Mouse (Mus musculus) midbrain, embryonic 15.5 days (tissue): Measurements from ENCODE around the gene Prkcg. TPM values are rescaled to one million over a fixed set of nuclear protein-coding genes. Genes with fewer than 3 reads are reported as not detected.
A peak's percentile ranks its signal among the peaks of the same experiment; 100 is the strongest.

ENCODE experiments used
- ATAC-seq: fragments of 200-750 bp; cut with Nextera tagmentation; replicated peaks from 2 replicates; pipeline ENCODE4 v1.8.0; 2017; ENCODE audit warnings: moderate TSS enrichment
- H3K27ac ChIP-seq: fragments of 300-500 bp; sonication (generic); 2 replicates; pipeline ENCODE4 v1.5.1; 2015; ENCODE audit warnings: mild to moderate bottlenecking, inconsistent platforms
- H3K27me3 ChIP-seq: fragments of 300-500 bp; sonication (generic); replicated peaks from 2 replicates; pipeline ENCODE4 v1.6.1; 2015; ENCODE audit warnings: inconsistent platforms
- H3K36me3 ChIP-seq: fragments of 300-500 bp; sonication (generic); replicated peaks from 2 replicates; pipeline ENCODE4 v1.6.1; 2015; ENCODE audit warnings: inconsistent platforms
- H3K4me1 ChIP-seq: fragments of 300-500 bp; sonication (generic); 2 replicates; pipeline ENCODE4 v1.6.1; 2015; ENCODE audit warnings: inconsistent platforms
- H3K4me2 ChIP-seq: fragments of 300-500 bp; sonication (generic); 2 replicates; pipeline ENCODE4 v1.6.1; 2015; ENCODE audit warnings: inconsistent platforms, mild to moderate bottlenecking, moderate library complexity
- H3K4me3 ChIP-seq: fragments of 300-500 bp; sonication (generic); 2 replicates; pipeline ENCODE4 v1.5.1; 2015; ENCODE audit warnings: mild to moderate bottlenecking, inconsistent platforms
- H3K9ac ChIP-seq: fragments of 300-500 bp; sonication (generic); 2 replicates; pipeline ENCODE4 v1.6.1; 2015; ENCODE audit warnings: mild to moderate bottlenecking, inconsistent platforms
- H3K9me3 ChIP-seq: fragments of 300-500 bp; sonication (generic); 2 replicates; pipeline ENCODE4 v1.6.1; 2016; ENCODE audit warnings: inconsistent platforms
- WGBS: fragments of 180-500 bp; shearing (Covaris S2); methylation state at CpG from one replicate; pipeline ENCODE4 v1.1.7; 2015; ENCODE audit warnings: mixed read lengths; 5-methylcytosine and 5-hydroxymethylcytosine counted together
- polyA plus RNA-seq: library from polyadenylated mRNA; unstranded; fragments of >200 nt; fragmentation: Nextera tagmentation; extraction: Ambion mirVana; gene quantifications from 2 replicates; pipeline ENCODE4 v1.2.1, GENCODE M21; 2015

Gene Prkcg
- polyA plus RNA-seq, 1 experiment from 2014 or later, result 2.3 TPM

GRCm38 (mm10) chr7:3304298-3304697 lies 15.3 kb downstream of the Prkcg start:
- WGBS, result 4% methylated on average over 10 of the region's 10 CpGs
- peak; percentile 49 for ATAC-seq

GRCm38 (mm10) chr7:3306400-3306799 lies 17.4 kb downstream of the Prkcg start:
- peaks cover 39% of the 10 kb centered on the region for H3K4me1 ChIP-seq
- no peak overlapping the region for H3K4me2 ChIP-seq
- H3K36me3 ChIP-seq, result no peaks in the 10 kb centered on the region
- peaks cover 13% of the 10 kb centered on the region for H3K27me3 ChIP-seq
- no peaks in the 10 kb centered on the region for H3K9me3 ChIP-seq
- H3K27ac ChIP-seq, result no peak overlapping the region
- ATAC-seq, result no peak
- no peak overlapping the region for H3K9ac ChIP-seq
- H3K4me3 ChIP-seq, result no peak overlapping the region
- WGBS, result 80% methylated on average over 3 of the region's 3 CpGs

More at GRCm38 (mm10) chr7:3304298-3304697, 15.3 kb downstream of the Prkcg start:
- H3K4me2 ChIP-seq, result peak overlapping the region; percentile 93
- 0 out of 2 replicates have a peak, but pooled peaks cover 4% of the 10 kb centered on the region for H3K36me3 ChIP-seq
- H3K9ac ChIP-seq, result peak overlapping the region; percentile 53
- peaks cover 39% of the 10 kb centered on the region for H3K4me1 ChIP-seq
- H3K27ac ChIP-seq, result no peak overlapping the region
- H3K9me3 ChIP-seq, result no peaks in the 10 kb centered on the region
- peak overlapping the region; percentile 48 for H3K4me3 ChIP-seq
- peaks cover 20% of the 10 kb centered on the region for H3K27me3 ChIP-seq

- Histone ChIP-seq H3K36me3 (no peaks in the 10 kb centered on the region), H3K9ac (no peak overlapping the region), H3K4me2 (no peak overlapping the region), H3K27me3 (peaks cover 13% of the 10 kb centered on the region), H3K9me3 (no peaks in the 10 kb centered on the region), H3K27ac (no peak overlapping the region), H3K4me1 (peaks cover 18% of the 10 kb centered on the region), H3K4me3 (no peak overlapping the region)
- 77% methylated on average over 4 of the region's 4 CpGs for WGBS
- no peak for ATAC-seq
Measured at GRCm38 (mm10) chr7:3308646-3309045, 19.7 kb downstream of the Prkcg start.

GRCm38 (mm10) chr7:3310233-3310632 lies 21.3 kb downstream of the Prkcg start:
- Histone ChIP-seq H3K9me3 (no peaks in the 10 kb centered on the region), H3K4me2 (no peak overlapping the region), H3K36me3 (no peaks in the 10 kb centered on the region), H3K27ac (no peak overlapping the region), H3K9ac (no peak overlapping the region), H3K4me1 (peaks cover 2% of the 10 kb centered on the region), H3K4me3 (no peak overlapping the region), H3K27me3 (peaks cover 10% of the 10 kb centered on the region)
- 97% methylated on average over 7 of the region's 7 CpGs for WGBS
- ATAC-seq, result no peak

GRCm38 (mm10) chr7:3313571-3313970 lies 24.6 kb downstream of the Prkcg start:
- Histone ChIP-seq H3K27ac (no peak overlapping the region), H3K9me3 (no peaks in the 10 kb centered on the region), H3K4me2 (no peak overlapping the region), H3K4me3 (no peak overlapping the region), H3K9ac (no peak overlapping the region), H3K27me3 (no peaks in the 10 kb centered on the region), H3K36me3 (no peaks in the 10 kb centered on the region), H3K4me1 (no peaks in the 10 kb centered on the region)
- 86% methylated on average over 8 of the region's 8 CpGs for WGBS
- peak; percentile 16; the same call in 1 of the 2 replicates for ATAC-seq

GRCm38 (mm10) chr7:3314121-3314520 lies 25.1 kb downstream of the Prkcg start:
- no peak overlapping the region for H3K4me2 ChIP-seq
- no peaks in the 10 kb centered on the region for H3K36me3 ChIP-seq
- H3K27me3 ChIP-seq, result no peaks in the 10 kb centered on the region
- H3K9me3 ChIP-seq, result no peaks in the 10 kb centered on the region
- H3K4me1 ChIP-seq, result no peaks in the 10 kb centered on the region
- 66% methylated on average over 5 of the region's 5 CpGs for WGBS
- no peak overlapping the region for H3K4me3 ChIP-seq
- no peak overlapping the region for H3K27ac ChIP-seq
- no peak overlapping the region for H3K9ac ChIP-seq
- ATAC-seq, result peak; percentile 82

- H3K27me3 ChIP-seq, result no peaks in the 10 kb centered on the region
- H3K9me3 ChIP-seq, result no peaks in the 10 kb centered on the region
- no peak for ATAC-seq
- H3K9ac ChIP-seq, result no peak overlapping the region
- WGBS, result 43% methylated on average over 4 of the region's 4 CpGs
- no peak overlapping the region for H3K4me2 ChIP-seq
- H3K36me3 ChIP-seq, result no peaks in the 10 kb centered on the region
- H3K4me3 ChIP-seq, result no peak overlapping the region
- no peaks in the 10 kb centered on the region for H3K4me1 ChIP-seq
- no peak overlapping the region for H3K27ac ChIP-seq
Measured at GRCm38 (mm10) chr7:3317704-3318103, 28.7 kb downstream of the Prkcg start.

GRCm38 (mm10) chr7:3320856-3321255 lies 31.9 kb downstream of the Prkcg start:
- Histone ChIP-seq H3K4me2 (no peak overlapping the region), H3K27ac (no peak overlapping the region), H3K9me3 (no peaks in the 10 kb centered on the region), H3K27me3 (no peaks in the 10 kb centered on the region), H3K9ac (no peak overlapping the region), H3K4me3 (no peak overlapping the region), H3K36me3 (no peaks in the 10 kb centered on the region), H3K4me1 (no peaks in the 10 kb centered on the region)
- ATAC-seq, result no peak
- 68% methylated on average over 3 of the region's 3 CpGs for WGBS

- no peak overlapping the region for H3K27ac ChIP-seq
- ATAC-seq, result no peak
- peaks cover under 1% of the 10 kb centered on the region; the same call in 1 of the 2 replicates for H3K27me3 ChIP-seq
- no peaks in the 10 kb centered on the region for H3K9me3 ChIP-seq
- no peaks in the 10 kb centered on the region for H3K36me3 ChIP-seq
- H3K4me1 ChIP-seq, result no peaks in the 10 kb centered on the region
- no peak overlapping the region for H3K4me2 ChIP-seq
- WGBS, result 87% methylated on average over 1 of the region's 1 CpGs
- no peak overlapping the region for H3K9ac ChIP-seq
- no peak overlapping the region for H3K4me3 ChIP-seq
Measured at GRCm38 (mm10) chr7:3323826-3324225, 34.8 kb downstream of the Prkcg start.

GRCm38 (mm10) chr7:3327961-3328360 lies 39.0 kb downstream of the Prkcg start:
- Histone ChIP-seq H3K27me3 (peaks cover 10% of the 10 kb centered on the region; the same call in 1 of the 2 replicates), H3K9ac (no peak overlapping the region), H3K4me3 (no peak overlapping the region), H3K4me1 (peaks cover 18% of the 10 kb centered on the region; the same call in 1 of the 2 replicates), H3K4me2 (no peak overlapping the region), H3K9me3 (no peaks in the 10 kb centered on the region), H3K36me3 (no peaks in the 10 kb centered on the region), H3K27ac (no peak overlapping the region)
- 71% methylated on average over 4 of the region's 4 CpGs for WGBS
- no peak for ATAC-seq

- H3K4me1 ChIP-seq, result peaks cover 30% of the 10 kb centered on the region
- no peak overlapping the region for H3K27ac ChIP-seq
- no peak overlapping the region for H3K9ac ChIP-seq
- H3K9me3 ChIP-seq, result no peaks in the 10 kb centered on the region
- WGBS, result 20% methylated on average over 31 of the region's 31 CpGs
- no peak overlapping the region for H3K4me3 ChIP-seq
- no peaks in the 10 kb centered on the region for H3K36me3 ChIP-seq
- peak overlapping the region; percentile 36 for H3K4me2 ChIP-seq
- H3K27me3 ChIP-seq, result peaks cover 10% of the 10 kb centered on the region; the same call in 1 of the 2 replicates
- ATAC-seq, result 0 out of 2 replicates have a peak, but pooled peaks have one; percentile 7
Measured at GRCm38 (mm10) chr7:3329776-3330546, 41.0 kb downstream of the Prkcg start.

GRCm38 (mm10) chr7:3331171-3331570 lies 42.2 kb downstream of the Prkcg start:
- Histone ChIP-seq H3K9ac (no peak overlapping the region), H3K27me3 (peaks cover 10% of the 10 kb centered on the region; the same call in 1 of the 2 replicates), H3K9me3 (no peaks in the 10 kb centered on the region), H3K4me2 (peak overlapping the region; percentile 82), H3K36me3 (no peaks in the 10 kb centered on the region), H3K27ac (peak overlapping the region; percentile 86; the same call in 1 of the 2 replicates), H3K4me1 (peaks cover 30% of the 10 kb centered on the region), H3K4me3 (peak overlapping the region; percentile 84)
- 48% methylated on average over 6 of the region's 6 CpGs for WGBS
- peak; percentile 9; the same call in 1 of the 2 replicates for ATAC-seq
